Mouse (Mus musculus): ENCODE data around the gene Hdac4.

DNA sequence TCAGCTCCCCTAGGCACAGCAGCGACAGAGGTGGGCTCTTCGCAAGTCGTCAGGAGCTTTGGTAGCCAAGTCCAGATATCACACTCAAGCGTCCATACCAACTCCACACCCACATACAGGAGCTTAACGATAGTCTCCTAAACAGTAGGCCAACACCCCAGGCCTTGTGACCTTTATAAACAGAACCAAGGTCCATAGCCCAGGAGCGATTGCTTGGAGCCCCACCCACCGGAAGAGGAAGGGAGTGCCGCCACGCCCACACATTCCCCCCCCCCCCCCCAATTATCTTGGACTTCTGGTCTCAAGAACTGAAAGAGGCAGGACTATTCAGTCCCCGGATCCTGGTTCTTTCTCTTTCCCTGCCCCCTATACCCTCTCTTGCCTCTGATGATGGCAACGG is 301.9 kb downstream of the Hdac4 start:
- TF ChIP-seq CTCF (IDR thresholded peaks at IDR 0.05; ENCODE audit: extremely low read depth, insufficient read depth, insufficient read length, insufficient replicate concordance) (no peak), POLR2A (IDR thresholded peaks at IDR 0.05; ENCODE audit: low read depth, low read length) (no peak)
